Mouse (Mus musculus) hindbrain, embryonic 11.5 days (tissue): ENCODE measurements at regions not wholly inside any gene's neighbourhood (a gene's known extent, or its start where the extent isn't known, plus 50 kb on each side); places are given as distances from the start of the nearest gene placed in this dataset.

Experiments used
- ATAC-seq: fragments of 200-750 bp; cut with Nextera tagmentation; 2 replicates; pipeline ENCODE4 v1.8.0; 2017; ENCODE audit warnings: mild to moderate bottlenecking, moderate TSS enrichment, moderate library complexity; ENCODE audit not compliant: low FRiP score
- DNase-seq: peaks from one replicate; pipeline ENCODE4 v3.0.0-alpha.2; 2015; ENCODE audit warnings: low spot score
- H3K27ac ChIP-seq: fragments of 300-500 bp; sonication (generic); 2 replicates; pipeline ENCODE4 v1.5.1; 2014; ENCODE audit warnings: mild to moderate bottlenecking, low read depth, low read length
- H3K27me3 ChIP-seq: fragments of 300-500 bp; sonication (generic); 2 replicates; pipeline ENCODE4 v1.6.1; 2014; ENCODE audit warnings: mild to moderate bottlenecking, low read length, moderate library complexity, mixed read lengths; ENCODE audit not compliant: control insufficient read depth, insufficient read depth
- H3K36me3 ChIP-seq: fragments of 300-500 bp; sonication (generic); 2 replicates; pipeline ENCODE4 v1.6.1; 2014; ENCODE audit warnings: mild to moderate bottlenecking, low read length, moderate library complexity, mixed read lengths; ENCODE audit not compliant: control insufficient read depth, insufficient read depth
- H3K4me1 ChIP-seq: fragments of 300-500 bp; sonication (generic); replicated peaks from 2 replicates; pipeline ENCODE4 v1.6.1; 2014; ENCODE audit warnings: low read length, mixed read lengths; ENCODE audit not compliant: control insufficient read depth, insufficient read depth
- H3K4me2 ChIP-seq: fragments of 300-500 bp; sonication (generic); replicated peaks from 2 replicates; pipeline ENCODE4 v1.6.1; 2014; ENCODE audit warnings: mild to moderate bottlenecking, low read depth, low read length
- H3K4me3 ChIP-seq: fragments of 300-500 bp; sonication (generic); 2 replicates; pipeline ENCODE4 v1.5.1; 2014; ENCODE audit warnings: low read depth, low read length
- H3K9ac ChIP-seq: fragments of 300-500 bp; sonication (generic); 2 replicates; pipeline ENCODE4 v1.6.1; 2014; ENCODE audit warnings: low read depth, low read length
- H3K9me3 ChIP-seq: fragments of 300-500 bp; sonication (generic); 2 replicates; pipeline ENCODE4 v1.6.1; 2016; ENCODE audit warnings: low read length; ENCODE audit not compliant: control insufficient read depth
- WGBS: fragments of 180-500 bp; shearing (Covaris S2); extraction: QIAGEN DNeasy Blood & Tissue Kit; methylation state at CpG from one replicate; pipeline ENCODE4 v1.1.7; 2014; 5-methylcytosine and 5-hydroxymethylcytosine counted together

DNA sequence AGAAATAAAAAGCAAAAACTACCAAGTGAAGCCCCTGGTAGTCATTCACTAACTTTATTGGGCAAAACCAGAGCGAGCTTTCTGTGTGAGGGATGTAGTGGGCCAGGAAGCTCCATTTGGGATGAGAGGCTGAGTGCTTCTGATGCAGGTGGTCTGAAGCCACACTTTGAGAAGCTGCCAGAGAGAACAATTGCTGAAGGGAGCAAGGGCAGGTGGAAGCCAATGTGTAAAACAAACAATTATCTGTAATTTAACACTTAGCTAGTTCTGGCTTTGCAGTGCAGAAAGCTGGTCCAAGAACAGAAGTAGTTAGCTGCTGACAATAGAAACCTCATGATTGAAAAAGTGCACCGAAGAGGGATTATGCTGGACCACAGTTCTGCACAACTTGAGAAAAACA lies 284.1 kb upstream of the Sema6d start:
- ATAC-seq: no peak
- DNase-seq: no peak
- Histone ChIP-seq H3K27me3 (no peaks in the 10 kb centered on the region), H3K9me3 (no peaks in the 10 kb centered on the region), H3K4me2 (no peak overlapping the region), H3K4me3 (no peak overlapping the region), H3K4me1 (no peaks in the 10 kb centered on the region), H3K27ac (no peak overlapping the region), H3K9ac (no peak overlapping the region), H3K36me3 (no peaks in the 10 kb centered on the region)
- WGBS: 89% methylated on average over 2 of the region's 2 CpGs

DNA sequence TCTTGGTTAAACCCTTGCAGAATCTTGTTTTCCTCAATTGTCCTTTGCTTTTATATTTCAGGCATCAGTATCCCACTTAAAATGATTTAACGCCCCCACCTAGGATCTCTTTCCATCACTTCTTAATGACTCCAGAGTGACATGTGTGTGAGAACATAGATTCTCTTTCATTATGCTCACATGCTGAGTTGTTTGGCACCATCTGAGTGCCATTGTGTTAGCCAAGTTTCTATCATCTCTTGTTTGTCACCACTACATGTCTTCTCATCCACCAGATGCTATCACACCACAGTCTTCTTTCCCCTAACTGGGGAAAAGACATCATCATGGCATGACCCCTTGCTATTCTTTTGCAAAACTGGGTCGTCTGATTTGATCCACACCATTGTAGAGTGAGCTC lies 283.4 kb upstream of the Sema6d start:
- H3K9me3 ChIP-seq: no peaks in the 10 kb centered on the region
- no peak for DNase-seq
- no peaks in the 10 kb centered on the region for H3K4me1 ChIP-seq
- no peaks in the 10 kb centered on the region for H3K27me3 ChIP-seq
- WGBS: 85% methylated on average over 2 of the region's 2 CpGs
- H3K27ac ChIP-seq: no peak overlapping the region
- H3K4me2 ChIP-seq: no peak overlapping the region
- no peak overlapping the region for H3K9ac ChIP-seq
- no peak overlapping the region for H3K4me3 ChIP-seq
- no peak for ATAC-seq
- H3K36me3 ChIP-seq: no peaks in the 10 kb centered on the region

DNA sequence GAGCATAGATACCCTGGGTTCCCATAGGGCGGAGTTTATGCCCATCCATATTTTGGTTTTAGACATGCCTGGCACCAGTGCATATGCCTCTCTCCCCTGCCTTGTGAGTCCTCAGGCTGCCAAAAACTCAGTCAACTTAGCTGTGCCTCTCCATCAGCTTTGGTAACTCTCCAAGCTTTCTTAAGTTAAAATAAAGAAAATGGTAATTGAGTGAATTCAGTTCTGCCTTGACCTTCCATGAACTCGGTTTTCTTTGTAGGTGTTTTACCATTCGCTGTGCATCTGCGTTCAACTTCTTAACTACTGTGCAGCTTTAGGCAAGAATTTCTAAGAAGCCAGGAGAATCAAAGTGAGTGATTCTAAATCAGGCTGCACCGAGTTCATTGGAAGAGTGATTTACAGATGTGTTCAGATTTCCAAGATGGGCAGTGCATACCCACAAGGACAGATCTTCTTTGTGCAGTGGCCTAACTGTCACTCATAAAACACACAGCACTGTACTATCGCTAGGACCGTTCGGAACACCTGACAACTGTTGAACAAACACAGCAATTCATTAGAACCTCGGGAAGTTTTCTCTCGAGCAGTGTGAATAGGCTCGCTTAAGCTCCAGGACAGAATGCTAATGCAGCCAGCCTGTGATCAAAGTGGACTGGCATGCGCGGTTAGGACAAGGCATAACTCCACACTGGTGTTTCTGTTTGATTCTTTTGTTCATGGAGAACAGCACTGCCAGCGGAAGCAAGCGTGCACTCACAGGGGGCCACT lies 276.4 kb upstream of the Sema6d start:
- H3K4me2 ChIP-seq: 0 out of 2 replicates have a peak overlapping the region, but pooled peaks have one; percentile 7
- no peak overlapping the region for H3K4me3 ChIP-seq
- no peaks in the 10 kb centered on the region for H3K9me3 ChIP-seq
- peak; percentile 78 for ATAC-seq
- H3K27ac ChIP-seq: 0 out of 2 replicates have a peak overlapping the region, but pooled peaks have one; percentile 24
- H3K36me3 ChIP-seq: no peaks in the 10 kb centered on the region
- no peaks in the 10 kb centered on the region for H3K27me3 ChIP-seq
- peak; percentile 28 for DNase-seq
- WGBS: 46% methylated on average over 15 of the region's 15 CpGs
- H3K4me1 ChIP-seq: no peaks in the 10 kb centered on the region
- H3K9ac ChIP-seq: 0 out of 2 replicates have a peak overlapping the region, but pooled peaks have one; percentile 11

DNA sequence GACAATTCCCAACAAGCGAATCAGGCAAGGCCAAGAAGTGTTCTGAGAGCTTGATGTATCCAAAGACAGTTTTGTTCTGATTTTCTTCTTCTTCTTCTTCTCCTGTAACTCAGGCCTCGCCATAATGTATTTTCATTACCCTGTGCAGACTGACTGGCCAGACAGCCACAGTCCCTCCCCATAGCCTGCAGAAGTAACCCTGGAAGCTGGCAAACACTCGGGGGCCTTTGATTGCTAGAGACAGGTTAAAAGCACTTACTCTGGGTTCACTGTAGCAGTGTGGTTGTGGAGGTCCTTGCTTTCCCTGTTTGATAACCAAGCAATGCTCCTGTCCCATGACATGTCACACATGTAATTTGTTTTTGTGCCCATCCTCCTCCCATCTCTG lies 275.8 kb upstream of the Sema6d start:
- H3K4me3 ChIP-seq: no peak overlapping the region
- H3K9me3 ChIP-seq: no peaks in the 10 kb centered on the region
- H3K27ac ChIP-seq: 0 out of 2 replicates have a peak overlapping the region, but pooled peaks have one; percentile 24
- H3K9ac ChIP-seq: 0 out of 2 replicates have a peak overlapping the region, but pooled peaks have one; percentile 11
- no peaks in the 10 kb centered on the region for H3K4me1 ChIP-seq
- DNase-seq (no peak), ATAC-seq (peak; percentile 48; the same call in 1 of the 2 replicates)
- 0 out of 2 replicates have a peak overlapping the region, but pooled peaks have one; percentile 7 for H3K4me2 ChIP-seq
- 54% methylated on average over 3 of the region's 3 CpGs for WGBS
- H3K36me3 ChIP-seq: no peaks in the 10 kb centered on the region
- H3K27me3 ChIP-seq: no peaks in the 10 kb centered on the region

DNA sequence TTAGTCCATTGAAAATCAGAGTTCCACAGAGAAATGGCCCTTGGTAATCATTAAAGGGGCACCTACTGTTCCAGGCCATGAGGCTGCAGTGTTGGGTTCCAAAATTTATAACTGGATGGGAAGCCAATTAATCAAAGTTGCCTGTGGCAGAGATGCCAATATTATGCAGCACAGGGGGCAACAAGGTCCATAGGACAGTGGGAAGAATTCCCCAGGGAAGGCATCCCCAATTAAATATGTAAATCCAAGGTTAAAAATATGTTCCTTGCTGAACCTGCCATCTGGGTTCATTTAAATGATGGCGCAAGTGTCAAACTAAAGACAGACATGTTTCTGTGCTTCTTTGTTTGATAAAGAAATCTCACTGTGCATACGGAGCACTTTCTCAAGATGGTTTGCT lies 273.1 kb upstream of the Sema6d start:
- Histone ChIP-seq H3K4me1 (no peaks in the 10 kb centered on the region), H3K9ac (no peak overlapping the region), H3K27me3 (no peaks in the 10 kb centered on the region), H3K4me3 (no peak overlapping the region), H3K27ac (no peak overlapping the region), H3K4me2 (no peak overlapping the region), H3K36me3 (no peaks in the 10 kb centered on the region), H3K9me3 (no peaks in the 10 kb centered on the region)
- peak; percentile 13 for DNase-seq
- peak; percentile 63 for ATAC-seq
- 58% methylated on average over 2 of the region's 2 CpGs for WGBS

DNA sequence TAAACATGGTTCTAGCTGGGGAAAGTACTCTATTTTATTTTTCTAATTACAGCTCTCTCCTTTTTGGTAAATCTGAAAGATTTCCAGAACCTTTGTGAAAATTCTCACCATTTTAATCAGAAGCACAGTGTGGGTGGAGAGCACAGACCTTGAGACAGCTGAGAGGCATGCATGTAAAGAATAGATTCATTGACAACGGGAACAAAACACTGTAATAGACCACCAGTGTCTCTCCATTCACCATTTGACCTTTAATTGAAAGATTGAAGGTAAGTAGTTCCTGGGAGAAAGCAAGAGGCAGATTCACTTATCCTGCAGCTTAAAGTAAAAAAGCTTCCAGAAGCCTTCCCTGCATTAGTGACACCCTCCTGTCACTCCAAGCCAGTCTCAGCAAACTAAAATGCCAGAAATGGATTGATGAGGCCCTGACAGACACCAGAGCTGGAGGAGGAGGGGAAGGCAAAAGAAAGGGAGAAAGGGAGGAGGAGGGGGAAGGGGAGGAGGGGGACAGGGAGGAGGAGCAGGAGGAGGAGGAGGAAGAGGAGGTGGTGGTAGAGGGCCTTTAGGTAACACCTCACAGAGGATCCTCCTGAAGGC lies 256.1 kb upstream of the Sema6d start:
- no peak for DNase-seq
- ATAC-seq: no peak
- Histone ChIP-seq H3K4me1 (no peaks in the 10 kb centered on the region), H3K36me3 (no peaks in the 10 kb centered on the region), H3K9me3 (no peaks in the 10 kb centered on the region), H3K27ac (no peak overlapping the region), H3K9ac (no peak overlapping the region), H3K4me2 (no peak overlapping the region), H3K27me3 (no peaks in the 10 kb centered on the region), H3K4me3 (no peak overlapping the region)
- WGBS: 43% methylated on average over 1 of the region's 1 CpGs
